Mouse (Mus musculus) myocyte (in vitro differentiated cells): Measurements from ENCODE around the gene Cdc42bpb.

ENCODE experiments used
- MAX ChIP-seq: IDR thresholded peaks from one replicate; pipeline ENCODE4 v1.6.1; 2011; ENCODE audit warnings: low read depth, mild to moderate bottlenecking, control low read depth
- USF1 ChIP-seq: IDR thresholded peaks from one replicate; pipeline ENCODE4 v1.6.1; 2011; ENCODE audit warnings: low read depth, mild to moderate bottlenecking, control low read depth, moderate library complexity

- TF ChIP-seq MAX (no peak), USF1 (no peak)
Observed at GRCm38 (mm10) chr12:111271966-111272365, 105.6 kb downstream of the Cdc42bpb start.
